Mouse (Mus musculus) lung, embryonic 15.5 days (tissue): ENCODE measurements at regions not wholly inside any gene's neighbourhood (a gene's known extent, or its start where the extent isn't known, plus 50 kb on each side); places are given as distances from the start of the nearest gene placed in this dataset.
A peak's percentile ranks its signal among the peaks of the same experiment; 100 is the strongest.

ENCODE experiments used
- ATAC-seq: fragments of 200-750 bp; cut with Nextera tagmentation; 2 replicates; pipeline ENCODE4 v1.8.0; 2017; ENCODE audit warnings: moderate number of reproducible peaks, borderline replicate concordance; ENCODE audit not compliant: low FRiP score, low TSS enrichment; ENCODE audit errors: extremely low read depth
- H3K27ac ChIP-seq: fragments of 300-500 bp; sonication (generic); 2 replicates; pipeline ENCODE4 v1.5.1; 2015; ENCODE audit warnings: moderate library complexity, mild to moderate bottlenecking, inconsistent platforms
- H3K27me3 ChIP-seq: fragments of 300-500 bp; sonication (generic); 2 replicates; pipeline ENCODE4 v1.6.1; 2015; ENCODE audit warnings: inconsistent platforms
- H3K36me3 ChIP-seq: fragments of 300-500 bp; sonication (generic); 2 replicates; pipeline ENCODE4 v1.6.1; 2015; ENCODE audit warnings: inconsistent platforms
- H3K4me1 ChIP-seq: fragments of 300-500 bp; sonication (generic); 2 replicates; pipeline ENCODE4 v1.6.1; 2015; ENCODE audit warnings: inconsistent platforms
- H3K4me2 ChIP-seq: fragments of 300-500 bp; sonication (generic); 2 replicates; pipeline ENCODE4 v1.6.1; 2015; ENCODE audit warnings: inconsistent platforms, mild to moderate bottlenecking, moderate library complexity
- H3K4me3 ChIP-seq: fragments of 300-500 bp; sonication (generic); 2 replicates; pipeline ENCODE4 v1.5.1; 2015; ENCODE audit warnings: mild to moderate bottlenecking, inconsistent platforms
- H3K9ac ChIP-seq: fragments of 300-500 bp; sonication (generic); 2 replicates; pipeline ENCODE4 v1.6.1; 2015; ENCODE audit warnings: inconsistent platforms
- H3K9me3 ChIP-seq: fragments of 300-500 bp; sonication (generic); 2 replicates; pipeline ENCODE4 v1.6.1; 2016; ENCODE audit warnings: inconsistent platforms
- WGBS: fragments of 180-500 bp; shearing (Covaris S2); methylation state at CpG from one replicate; pipeline ENCODE4 v1.1.7; 2015; 5-methylcytosine and 5-hydroxymethylcytosine counted together

DNA sequence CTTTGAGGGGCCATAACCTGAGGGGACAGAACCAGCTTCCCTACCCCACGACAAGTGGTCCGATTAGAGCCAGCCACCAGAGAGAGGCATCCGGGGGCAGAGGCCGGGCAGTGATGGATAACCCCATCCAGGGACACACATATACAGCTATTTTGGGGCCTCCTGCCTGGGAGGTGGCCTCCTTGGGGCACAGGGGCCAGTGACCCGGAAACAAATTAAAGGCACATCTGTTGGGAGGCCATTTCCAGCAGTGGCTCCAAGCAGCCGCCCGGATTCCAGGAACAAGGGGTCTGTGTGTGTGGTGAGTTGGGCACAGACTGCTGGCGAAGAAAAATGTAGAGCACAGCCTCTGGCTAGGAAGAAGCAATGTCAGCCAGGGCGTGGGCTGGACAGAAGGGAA, 144.2 kb upstream of the Mycn start:
- Histone ChIP-seq H3K36me3 (no peaks in the 10 kb centered on the region), H3K9me3 (no peaks in the 10 kb centered on the region), H3K4me2 (no peak overlapping the region), H3K27ac (no peak overlapping the region), H3K4me1 (peaks cover 3% of the 10 kb centered on the region; the same call in 1 of the 2 replicates), H3K9ac (no peak overlapping the region), H3K27me3 (no peaks in the 10 kb centered on the region), H3K4me3 (no peak overlapping the region)
- WGBS: 60% methylated on average over 9 of the region's 9 CpGs
- no peak for ATAC-seq

- H3K4me1 ChIP-seq: peaks cover 3% of the 10 kb centered on the region; the same call in 1 of the 2 replicates
- no peak for ATAC-seq
- no peaks in the 10 kb centered on the region for H3K27me3 ChIP-seq
- no peak overlapping the region for H3K4me2 ChIP-seq
- H3K9ac ChIP-seq: no peak overlapping the region
- no peaks in the 10 kb centered on the region for H3K9me3 ChIP-seq
- no peaks in the 10 kb centered on the region for H3K36me3 ChIP-seq
- H3K4me3 ChIP-seq: no peak overlapping the region
- 93% methylated on average over 6 of the region's 6 CpGs for WGBS
- no peak overlapping the region for H3K27ac ChIP-seq
Measured at GRCm38 (mm10) chr12:13085484-13085883, 143.8 kb upstream of the Mycn start.

DNA sequence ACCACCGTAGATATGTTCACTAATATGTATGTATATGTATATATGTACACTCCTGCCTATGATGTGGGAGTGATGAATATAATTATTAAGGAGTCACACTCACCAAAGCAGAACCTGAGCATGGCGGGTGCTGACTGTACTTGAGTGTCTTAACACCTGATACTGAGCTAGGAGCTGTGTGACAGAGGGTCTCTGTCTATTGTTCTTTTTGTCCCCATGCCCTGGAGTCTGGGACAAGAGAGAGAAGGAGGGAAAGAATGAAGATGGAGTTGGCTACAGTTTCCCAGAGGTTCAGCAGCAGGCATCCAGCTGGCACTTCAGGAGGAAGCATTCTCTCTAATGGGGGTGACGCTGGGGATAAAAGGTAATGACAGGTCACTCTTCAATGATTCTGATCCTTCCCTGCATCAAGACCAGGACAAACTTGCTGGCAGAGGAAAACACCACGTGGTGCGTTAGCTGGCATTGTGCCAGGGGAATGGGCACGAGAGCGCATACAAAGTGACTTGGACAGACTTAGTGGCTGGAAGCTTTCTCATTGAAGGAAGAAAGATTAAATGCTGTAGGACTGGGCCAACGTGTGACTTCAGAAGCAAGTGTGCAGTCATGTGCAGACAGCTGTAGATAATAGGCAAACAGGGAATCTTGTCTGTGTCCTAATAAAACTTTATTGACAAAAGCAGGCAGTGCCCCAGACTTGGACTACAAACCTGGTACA, 141.8 kb upstream of the Mycn start:
- Histone ChIP-seq H3K9ac (no peak overlapping the region), H3K9me3 (no peaks in the 10 kb centered on the region), H3K4me1 (peaks cover 3% of the 10 kb centered on the region; the same call in 1 of the 2 replicates), H3K4me2 (no peak overlapping the region), H3K27ac (no peak overlapping the region), H3K36me3 (no peaks in the 10 kb centered on the region), H3K27me3 (no peaks in the 10 kb centered on the region), H3K4me3 (no peak overlapping the region)
- ATAC-seq: no peak
- 47% methylated on average over 8 of the region's 8 CpGs for WGBS

GRCm38 (mm10) chr12:13080791-13081190, 139.1 kb upstream of the Mycn start:
- peaks cover 3% of the 10 kb centered on the region; the same call in 1 of the 2 replicates for H3K4me1 ChIP-seq
- no peak overlapping the region for H3K9ac ChIP-seq
- no peak overlapping the region for H3K4me2 ChIP-seq
- H3K4me3 ChIP-seq: no peak overlapping the region
- no peak overlapping the region for H3K27ac ChIP-seq
- no peak for ATAC-seq
- no peaks in the 10 kb centered on the region for H3K9me3 ChIP-seq
- WGBS: 67% methylated on average over 5 of the region's 5 CpGs
- H3K36me3 ChIP-seq: no peaks in the 10 kb centered on the region
- H3K27me3 ChIP-seq: no peaks in the 10 kb centered on the region

DNA sequence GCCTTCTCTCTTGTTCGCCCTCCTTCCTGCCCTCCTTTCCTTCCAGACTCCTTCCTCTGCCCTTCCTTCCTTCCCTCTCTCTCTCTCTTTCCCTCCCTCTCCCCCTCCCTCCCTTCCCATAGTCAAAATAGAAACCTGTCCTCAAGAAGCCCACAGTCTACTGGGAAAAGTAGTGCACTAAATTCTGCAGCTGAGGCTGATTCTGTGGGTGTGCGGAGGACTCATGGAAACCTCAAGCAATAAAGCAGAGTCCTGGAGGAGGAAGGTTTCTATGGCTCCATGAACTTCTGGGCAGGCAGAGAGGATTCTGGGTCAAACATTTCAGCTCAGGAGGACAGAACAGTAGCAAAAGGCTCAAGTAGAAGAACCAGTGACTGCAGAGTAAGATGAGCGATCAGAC, 138.1 kb upstream of the Mycn start:
- H3K27me3 ChIP-seq: no peaks in the 10 kb centered on the region
- no peaks in the 10 kb centered on the region for H3K36me3 ChIP-seq
- H3K9me3 ChIP-seq: no peaks in the 10 kb centered on the region
- no peak for ATAC-seq
- no peak overlapping the region for H3K4me2 ChIP-seq
- no peak overlapping the region for H3K4me3 ChIP-seq
- WGBS: 91% methylated on average over 3 of the region's 3 CpGs
- no peak overlapping the region for H3K9ac ChIP-seq
- no peak overlapping the region for H3K27ac ChIP-seq
- H3K4me1 ChIP-seq: peaks cover 3% of the 10 kb centered on the region; the same call in 1 of the 2 replicates

DNA sequence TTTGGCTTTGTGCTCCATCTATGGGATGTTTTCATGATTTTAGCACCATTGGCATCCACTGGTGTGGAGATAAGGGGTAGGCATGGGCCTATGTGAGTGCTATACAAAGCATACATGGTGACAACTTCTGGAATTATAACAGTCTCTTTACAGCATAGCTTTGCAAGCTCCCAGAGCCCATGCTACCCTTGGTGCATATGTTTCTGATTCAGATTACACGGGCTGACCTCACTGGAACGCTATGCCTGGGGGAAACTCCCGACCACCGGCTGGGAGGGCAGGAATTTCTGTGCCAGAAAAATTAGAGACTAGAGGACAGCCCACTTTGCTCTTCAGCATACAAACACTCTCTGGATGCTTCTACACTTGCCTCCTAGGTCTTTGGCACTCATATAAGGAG, 136.0 kb upstream of the Mycn start:
- no peak overlapping the region for H3K4me2 ChIP-seq
- 0 out of 2 replicates have a peak, but pooled peaks cover 7% of the 10 kb centered on the region for H3K4me1 ChIP-seq
- no peaks in the 10 kb centered on the region for H3K36me3 ChIP-seq
- no peak overlapping the region for H3K9ac ChIP-seq
- no peak overlapping the region for H3K27ac ChIP-seq
- H3K27me3 ChIP-seq: no peaks in the 10 kb centered on the region
- H3K4me3 ChIP-seq: no peak overlapping the region
- ATAC-seq: no peak
- H3K9me3 ChIP-seq: no peaks in the 10 kb centered on the region
- 33% methylated on average over 4 of the region's 4 CpGs for WGBS

DNA sequence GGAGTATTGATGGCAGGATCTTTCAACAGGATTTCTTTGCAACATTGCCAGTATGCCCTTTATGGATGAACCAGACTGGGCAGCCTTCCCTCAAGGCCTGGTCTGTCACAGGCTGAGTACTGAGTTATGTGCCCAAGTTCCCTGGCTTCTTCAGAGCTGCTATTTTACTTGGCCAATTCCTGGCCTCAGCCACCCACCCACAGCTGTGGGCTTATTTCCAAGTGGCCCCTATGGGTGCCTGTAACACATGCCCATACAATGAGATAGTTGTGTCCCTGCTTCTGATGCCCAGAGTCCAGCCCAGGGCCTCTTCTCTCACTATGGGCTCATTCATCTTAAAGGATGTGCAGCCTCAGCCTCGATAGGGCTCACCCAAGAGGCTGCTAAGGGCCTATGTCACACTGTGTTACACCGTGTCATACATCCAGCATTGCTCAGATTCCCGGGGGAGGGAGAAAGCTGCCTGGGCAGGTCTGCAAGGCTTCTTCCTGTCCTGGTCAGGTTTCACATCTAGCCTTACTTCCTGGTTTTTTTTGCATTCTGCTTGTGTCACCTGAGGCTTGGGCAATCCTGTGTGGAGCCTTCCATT, 135.1 kb upstream of the Mycn start:
- Histone ChIP-seq H3K9me3 (no peaks in the 10 kb centered on the region), H3K4me3 (no peak overlapping the region), H3K4me2 (no peak overlapping the region), H3K27ac (no peak overlapping the region), H3K27me3 (no peaks in the 10 kb centered on the region), H3K36me3 (no peaks in the 10 kb centered on the region), H3K4me1 (0 out of 2 replicates have a peak, but pooled peaks cover 7% of the 10 kb centered on the region), H3K9ac (no peak overlapping the region)
- no peak for ATAC-seq
- 53% methylated on average over 3 of the region's 3 CpGs for WGBS

DNA sequence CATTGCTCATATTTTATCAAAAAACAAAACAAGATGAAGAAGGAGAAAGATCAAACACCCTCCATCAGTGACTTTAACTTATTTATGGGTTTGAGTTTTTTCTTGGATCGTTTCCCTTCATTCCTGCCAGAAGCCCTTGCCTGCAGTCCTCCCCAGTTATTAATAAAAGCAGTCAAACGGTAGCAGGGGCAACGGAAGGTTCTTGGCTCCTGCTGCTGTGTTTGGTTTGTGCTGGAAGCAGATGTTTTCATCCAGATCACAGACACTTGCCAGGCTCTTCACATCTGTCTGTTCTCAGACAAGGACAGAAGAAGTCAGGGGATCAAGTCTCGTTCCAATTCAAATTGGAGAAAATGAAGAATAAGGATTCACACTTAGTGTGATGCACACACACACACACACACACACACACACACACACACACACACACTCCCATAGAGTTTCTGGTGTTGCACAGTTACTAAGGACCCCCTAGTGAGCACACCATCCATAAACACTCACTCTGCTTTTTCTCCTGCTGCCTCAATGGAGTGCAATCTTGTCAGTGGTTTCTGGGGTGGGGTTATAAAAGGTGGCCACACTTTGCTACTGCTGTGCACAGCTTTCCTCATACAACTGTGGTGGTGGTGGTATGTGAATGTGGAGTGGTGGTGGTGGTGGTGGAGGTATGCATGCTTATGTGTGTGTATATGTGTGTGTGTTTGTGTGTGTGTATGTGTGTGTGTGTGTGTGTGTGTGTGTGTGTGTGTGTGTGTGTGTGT, 131.6 kb upstream of the Mycn start:
- no peaks in the 10 kb centered on the region for H3K9me3 ChIP-seq
- H3K27me3 ChIP-seq: no peaks in the 10 kb centered on the region
- 25% methylated on average over 4 of the region's 4 CpGs for WGBS
- H3K36me3 ChIP-seq: no peaks in the 10 kb centered on the region
- no peak overlapping the region for H3K4me3 ChIP-seq
- no peak overlapping the region for H3K4me2 ChIP-seq
- ATAC-seq: 0 out of 2 replicates have a peak, but pooled peaks have one; percentile 42
- H3K9ac ChIP-seq: no peak overlapping the region
- no peak overlapping the region for H3K27ac ChIP-seq
- H3K4me1 ChIP-seq: 0 out of 2 replicates have a peak, but pooled peaks cover 7% of the 10 kb centered on the region

GRCm38 (mm10) chr12:13067295-13067694, 125.6 kb upstream of the Mycn start:
- H3K36me3 ChIP-seq: no peaks in the 10 kb centered on the region
- WGBS: 47% methylated on average over 5 of the region's 5 CpGs
- no peak overlapping the region for H3K4me3 ChIP-seq
- no peaks in the 10 kb centered on the region for H3K9me3 ChIP-seq
- no peak overlapping the region for H3K4me2 ChIP-seq
- H3K27ac ChIP-seq: no peak overlapping the region
- peak; percentile 77; the same call in 1 of the 2 replicates for ATAC-seq
- H3K27me3 ChIP-seq: no peaks in the 10 kb centered on the region
- H3K9ac ChIP-seq: no peak overlapping the region
- peaks cover 9% of the 10 kb centered on the region for H3K4me1 ChIP-seq

GRCm38 (mm10) chr12:13066604-13067181, 125.0 kb upstream of the Mycn start:
- Histone ChIP-seq H3K27me3 (no peaks in the 10 kb centered on the region), H3K36me3 (no peaks in the 10 kb centered on the region), H3K9ac (no peak overlapping the region), H3K4me2 (no peak overlapping the region), H3K4me1 (peaks cover 9% of the 10 kb centered on the region), H3K27ac (no peak overlapping the region), H3K4me3 (no peak overlapping the region), H3K9me3 (no peaks in the 10 kb centered on the region)
- 34% methylated on average over 6 of the region's 6 CpGs for WGBS
- ATAC-seq: peak; percentile 55; the same call in 1 of the 2 replicates

- no peak overlapping the region for H3K4me2 ChIP-seq
Measured at GRCm38 (mm10) chr12:13059473-13059872, 117.8 kb upstream of the Mycn start.

More at GRCm38 (mm10) chr12:13059473-13059872, 117.8 kb upstream of the Mycn start:
- Histone ChIP-seq H3K27me3 (no peaks in the 10 kb centered on the region), H3K27ac (no peak overlapping the region), H3K4me3 (no peak overlapping the region), H3K9me3 (no peaks in the 10 kb centered on the region), H3K9ac (no peak overlapping the region), H3K4me1 (no peaks in the 10 kb centered on the region), H3K36me3 (no peaks in the 10 kb centered on the region)
- ATAC-seq: no peak
- WGBS: 68% methylated on average over 3 of the region's 3 CpGs
